Mouse (Mus musculus) brain, adult 2 months (tissue): Measurements from ENCODE around the gene Mertk.

Experiments used
- DNase-seq: peaks from one replicate; pipeline ENCODE4 v3.0.0; 2011; ENCODE audit warnings: low read depth, low spot score

Gene Mertk

GRCm38 (mm10) chr2:128722106-128722710, 23.5 kb downstream of the Mertk start:
- DNase-seq, result no peak

GRCm38 (mm10) chr2:128726067-128726466, 27.3 kb downstream of the Mertk start:
- no peak for DNase-seq

DNA sequence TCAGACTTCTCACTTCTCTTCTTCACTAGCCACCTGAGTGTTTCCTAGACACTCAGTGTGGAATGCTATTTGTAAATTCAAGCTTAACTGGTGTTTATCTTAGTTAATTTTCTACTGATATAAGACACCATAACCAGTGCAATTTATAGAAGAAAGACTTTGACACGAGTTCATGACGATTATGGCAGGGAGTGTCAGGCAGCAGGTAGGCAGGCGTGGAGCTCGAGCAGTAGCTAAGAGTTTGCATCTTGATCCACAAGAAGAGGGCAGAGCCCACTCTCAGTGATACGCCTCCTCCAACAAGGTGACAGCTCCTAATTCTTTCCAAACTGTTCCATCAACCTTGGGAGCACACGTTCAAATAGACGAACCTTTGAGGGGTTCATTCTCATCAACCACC, 27.9 kb downstream of the Mertk start:
- DNase-seq, result no peak

DNA sequence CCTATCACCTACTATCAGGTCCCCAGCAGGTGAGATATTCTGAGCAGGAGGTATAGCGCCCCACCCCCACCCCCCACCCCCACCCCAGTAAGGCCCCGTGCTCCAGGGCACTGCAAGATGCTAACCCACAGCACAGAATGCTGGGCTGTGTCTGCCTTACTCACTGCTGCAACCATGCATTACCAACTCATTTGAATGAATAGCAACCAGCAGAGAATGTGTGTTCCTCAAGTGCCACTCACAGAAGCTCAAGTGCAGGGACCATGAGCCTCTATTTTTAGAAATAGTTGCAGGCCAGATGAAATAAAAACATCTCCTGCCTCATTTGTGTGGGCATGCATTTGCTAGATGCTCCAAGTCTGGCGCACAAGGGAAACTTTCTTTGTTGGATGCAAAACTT, 28.8 kb downstream of the Mertk start:
- DNase-seq, result no peak

DNA sequence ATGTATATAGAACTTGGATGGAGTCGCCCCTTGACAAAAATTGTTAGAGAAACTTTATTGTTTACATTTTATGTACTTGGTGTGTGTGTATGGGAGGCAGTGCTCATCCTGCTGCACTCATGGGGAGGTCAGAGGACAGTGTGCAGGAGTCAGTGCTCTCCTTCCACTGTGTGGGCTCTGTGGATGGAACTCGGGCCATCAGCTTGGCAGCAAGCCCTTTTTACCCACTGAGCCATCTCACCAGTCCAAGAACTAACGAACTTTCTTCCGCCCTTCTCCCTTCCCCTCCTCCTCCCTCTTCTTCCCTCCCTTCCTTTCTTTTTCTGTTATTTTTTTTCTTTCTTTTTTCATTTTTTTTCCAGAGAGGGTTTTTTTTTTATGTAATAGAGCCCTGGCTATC, 29.3 kb downstream of the Mertk start:
- DNase-seq, result no peak

- DNase-seq, result no peak
Measured at GRCm38 (mm10) chr2:128729141-128729540, 30.4 kb downstream of the Mertk start.

GRCm38 (mm10) chr2:128731514-128731913, 32.8 kb downstream of the Mertk start:
- no peak for DNase-seq

GRCm38 (mm10) chr2:128731951-128732350, 33.2 kb downstream of the Mertk start:
- no peak for DNase-seq

GRCm38 (mm10) chr2:128735089-128735488, 36.3 kb downstream of the Mertk start:
- DNase-seq, result no peak

DNA sequence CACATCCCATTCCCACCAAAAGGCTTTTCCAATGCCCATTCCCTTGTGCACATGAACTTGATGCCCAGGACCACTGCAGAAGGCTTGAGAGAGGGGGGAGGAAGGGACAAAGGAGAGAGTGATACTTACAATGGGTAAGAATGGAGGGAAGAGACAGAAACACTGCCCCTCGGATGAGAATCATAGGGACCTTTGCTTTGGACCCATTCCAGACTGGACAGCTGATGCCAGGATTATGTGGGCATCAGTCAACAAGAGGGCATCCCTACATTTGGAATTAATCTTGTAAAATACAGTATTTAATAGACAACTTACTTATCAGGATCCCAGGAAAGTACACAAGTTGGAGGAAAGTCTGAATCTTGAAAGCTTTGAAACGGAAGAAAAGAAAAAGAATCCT, 38.3 kb downstream of the Mertk start:
- no peak for DNase-seq

- no peak for DNase-seq
Measured at GRCm38 (mm10) chr2:128737796-128738195, 39.0 kb downstream of the Mertk start.

DNA sequence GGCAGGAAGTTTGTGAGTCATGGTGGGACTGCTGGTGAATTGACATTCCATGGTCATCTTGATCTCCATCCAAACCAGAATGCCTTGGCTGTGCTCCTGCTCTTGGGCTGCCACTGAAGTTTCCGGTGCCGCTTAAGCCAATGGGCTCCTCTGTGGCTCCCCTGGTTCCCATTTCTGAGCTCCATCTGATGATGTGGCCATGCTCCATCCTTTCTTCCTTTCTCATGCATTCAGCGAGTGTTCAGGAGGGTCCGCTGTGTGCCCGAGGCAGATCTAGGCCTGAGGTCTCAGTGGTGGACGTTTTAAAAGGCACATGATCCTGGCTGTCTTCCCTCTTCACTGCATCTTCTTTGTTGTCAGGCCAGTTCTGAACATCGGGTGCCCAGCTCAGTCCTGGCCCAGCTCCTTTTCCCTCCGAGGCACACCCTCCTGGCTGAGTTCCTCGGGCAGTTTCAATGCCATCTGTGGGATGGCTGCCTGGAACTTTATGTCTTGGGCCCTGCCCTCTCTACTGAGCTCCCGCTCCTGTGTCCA, 40.0 kb downstream of the Mertk start:
- peak; percentile 50 for DNase-seq

GRCm38 (mm10) chr2:128745879-128746620, 47.3 kb downstream of the Mertk start:
- peak; percentile 60 for DNase-seq

- DNase-seq, result peak; percentile 21
Measured at GRCm38 (mm10) chr2:128746621-128747151, 47.9 kb downstream of the Mertk start.

GRCm38 (mm10) chr2:128747433-128748028, 48.8 kb downstream of the Mertk start:
- DNase-seq, result no peak

GRCm38 (mm10) chr2:128748171-128748570, 49.4 kb downstream of the Mertk start:
- DNase-seq, result no peak

DNA sequence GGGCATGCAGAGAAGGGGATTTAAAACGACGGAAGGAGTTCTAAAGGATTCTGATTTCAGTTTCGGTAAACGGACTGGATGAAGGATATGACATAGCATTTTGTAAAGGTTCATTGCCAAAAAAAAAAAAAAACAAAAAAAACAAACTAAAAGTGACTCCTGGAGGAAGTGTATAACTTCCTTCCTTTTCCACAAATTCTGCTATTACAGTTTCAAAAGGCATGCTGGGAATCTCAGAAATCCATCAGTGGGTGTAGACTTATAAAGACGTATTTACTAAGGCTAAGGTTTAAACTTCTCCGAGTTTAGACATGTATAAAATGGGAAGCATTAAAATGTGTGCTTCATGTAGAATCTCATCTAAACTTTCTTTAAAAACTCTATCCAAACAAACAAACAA, 52.3 kb downstream of the Mertk start:
- no peak for DNase-seq

- no peak for DNase-seq
Measured at GRCm38 (mm10) chr2:128753295-128753873, 54.6 kb downstream of the Mertk start.

- DNase-seq, result no peak
Measured at GRCm38 (mm10) chr2:128755149-128755691, 56.5 kb downstream of the Mertk start.

- peak; percentile 30 for DNase-seq
Measured at GRCm38 (mm10) chr2:128758724-128759340, 60.1 kb downstream of the Mertk start.

GRCm38 (mm10) chr2:128762008-128762407, 63.3 kb downstream of the Mertk start:
- DNase-seq, result no peak
